Mouse (Mus musculus) CD4-positive, CD25-positive, alpha-beta regulatory T cell, adult 4 months (primary cell): Measurements from ENCODE around the gene Abca7. TPM values are rescaled to one million over a fixed set of nuclear protein-coding genes. Genes with fewer than 3 reads are reported as not detected.
"Not testable (repeated sequence)": the region's sequence is repeated elsewhere in the genome, so short reads cannot be mapped to it uniquely, and the experiment has no call there.

Experiments
- ATAC-seq: one replicate; pipeline ENCODE4 v1.8.0; 2017
- polyA plus RNA-seq, 2 experiments: library from polyadenylated mRNA; unstranded; fragments of 100-300 nt; shearing (Covaris generic); gene quantifications; one replicate each; pipeline ENCODE4 v1.2.1; 2017

Abca7 gene
- polyA plus RNA-seq, 2 experiments from 2014 or later: 11.4 to 16.4 TPM

DNA sequence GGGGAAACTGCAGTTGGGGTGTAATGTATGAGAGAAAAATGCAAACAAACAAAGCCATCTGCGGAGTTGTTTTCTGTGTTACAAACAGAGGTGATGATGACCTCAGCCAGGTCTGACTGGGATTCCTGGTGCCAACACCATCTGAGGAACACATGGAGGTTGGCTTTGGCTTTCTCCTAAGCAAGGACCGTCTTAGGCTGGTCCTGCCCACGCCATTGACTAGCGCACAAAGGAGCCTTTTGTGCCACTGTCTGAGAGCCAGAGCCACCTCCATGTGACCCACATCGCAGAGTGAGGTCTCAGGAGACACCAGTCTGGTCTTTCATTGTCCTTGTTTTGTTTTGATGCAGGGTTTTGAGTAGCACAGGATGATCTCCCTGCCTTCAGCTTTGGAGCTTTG, 52.1 kb downstream of the Abca7 start:
- ATAC-seq: no peak

DNA sequence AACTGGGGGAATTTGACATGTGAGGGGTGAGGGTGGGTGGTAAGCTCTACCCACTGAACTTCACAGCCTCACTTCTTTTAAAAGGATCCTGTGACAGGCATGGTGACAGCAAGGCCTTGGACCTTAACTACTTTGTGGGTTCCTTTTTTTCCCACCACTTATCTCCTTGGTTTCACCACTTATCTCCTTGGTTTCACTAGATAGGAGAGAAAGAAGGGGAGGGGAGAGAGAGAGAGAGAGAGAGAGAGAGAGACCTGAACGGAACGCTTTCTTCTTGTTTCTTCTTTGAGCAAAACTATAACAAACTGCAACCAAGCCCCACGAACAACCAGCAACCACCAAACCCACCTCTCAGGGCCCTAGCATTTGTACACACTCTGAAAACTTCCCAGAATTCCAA, 52.5 kb downstream of the Abca7 start:
- ATAC-seq: no peak

GRCm38 (mm10) chr10:80050244-80050643, 54.0 kb downstream of the Abca7 start:
- no peak for ATAC-seq

- no peak for ATAC-seq
Measured at GRCm38 (mm10) chr10:80050885-80051617, 54.8 kb downstream of the Abca7 start.

GRCm38 (mm10) chr10:80051618-80052373, 55.5 kb downstream of the Abca7 start:
- ATAC-seq: no peak

DNA sequence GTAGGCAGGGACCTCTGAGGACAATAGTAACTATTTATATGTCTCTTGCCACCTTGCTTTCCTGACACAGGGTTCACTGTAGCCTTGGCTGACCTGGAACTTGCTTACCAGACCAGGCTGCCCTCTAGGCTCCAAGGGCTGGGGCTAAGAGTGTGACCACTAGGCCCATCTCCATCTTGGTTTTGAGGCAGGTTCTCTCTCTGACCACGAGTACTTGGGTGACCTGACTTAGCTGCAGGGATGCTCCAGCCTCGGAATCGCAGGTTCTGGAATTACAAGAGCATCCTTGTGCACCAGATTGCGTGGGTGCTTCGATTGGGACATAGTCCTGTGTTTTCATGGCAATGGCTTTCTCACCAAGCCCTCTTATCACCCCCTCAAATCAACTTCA, 56.1 kb downstream of the Abca7 start:
- no peak for ATAC-seq

DNA sequence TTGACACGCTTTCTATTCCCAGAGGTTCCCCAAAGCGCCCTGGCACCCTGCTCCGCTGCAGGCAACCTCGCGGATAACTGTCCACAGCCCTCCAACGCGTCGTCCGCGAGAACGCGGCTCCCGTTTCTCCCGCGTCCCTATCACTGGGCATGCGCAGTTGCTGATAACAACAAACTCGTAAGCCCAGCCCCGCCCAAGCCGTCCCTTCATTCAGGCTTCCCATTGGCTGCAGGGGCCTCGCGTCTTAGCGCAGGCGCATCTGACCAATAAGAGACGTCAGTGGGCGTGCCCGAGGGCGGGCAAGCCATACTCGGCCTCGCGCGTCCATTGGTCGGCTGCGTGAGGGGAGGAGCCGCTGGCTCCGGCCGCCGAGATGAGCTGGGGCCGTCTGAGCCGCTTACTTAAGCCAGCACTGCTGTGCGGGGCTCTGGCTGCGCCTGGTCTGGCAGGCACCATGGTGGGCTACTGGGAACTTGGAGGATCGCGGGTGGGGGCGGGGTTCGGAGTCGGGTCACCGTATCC, 57.0 kb downstream of the Abca7 start:
- ATAC-seq: peak; percentile 95

- peak; percentile 42 for ATAC-seq
Measured at GRCm38 (mm10) chr10:80053831-80054815, 57.8 kb downstream of the Abca7 start.

- not testable (repeated sequence) for ATAC-seq
Measured at GRCm38 (mm10) chr10:80054911-80055310, 58.6 kb downstream of the Abca7 start.

DNA sequence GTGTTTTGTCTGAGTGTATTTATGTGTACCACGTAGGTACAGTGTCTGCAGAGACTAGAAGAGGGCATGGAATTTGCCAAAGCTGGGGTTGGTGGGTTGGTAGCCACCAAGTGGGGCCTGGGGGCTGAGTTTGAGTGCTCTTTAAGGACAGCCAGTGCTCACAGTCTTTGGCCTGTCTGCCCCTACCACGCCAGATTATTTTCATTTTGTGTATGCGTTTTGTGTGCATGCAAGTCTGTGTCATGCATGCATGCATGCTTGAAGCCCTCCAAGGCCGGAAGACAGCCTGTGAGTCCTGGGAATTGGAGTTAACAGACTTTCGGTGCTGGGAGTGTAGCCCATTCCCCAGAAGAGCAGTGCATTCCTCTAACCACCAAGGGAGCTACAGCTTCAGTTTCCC, 59.1 kb downstream of the Abca7 start:
- no peak for ATAC-seq

DNA sequence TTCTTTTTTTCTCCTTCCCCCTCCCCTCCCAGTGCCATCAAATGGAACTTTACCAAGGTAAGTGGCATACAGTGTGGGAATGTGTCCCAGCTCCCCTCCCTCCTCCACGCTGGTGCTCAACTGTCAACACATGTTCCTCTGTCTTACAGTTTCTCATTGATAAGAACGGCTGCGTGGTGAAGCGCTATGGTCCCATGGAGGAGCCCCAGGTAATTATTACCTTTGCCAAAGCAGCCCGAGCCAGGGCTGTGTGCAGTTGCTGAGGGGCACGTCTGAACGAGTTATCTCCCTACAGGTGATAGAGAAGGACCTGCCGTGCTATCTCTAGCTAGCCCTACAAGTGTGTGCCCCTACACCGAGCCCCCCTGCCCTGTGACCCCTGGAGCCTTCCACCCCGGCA, 59.6 kb downstream of the Abca7 start:
- ATAC-seq: no peak

DNA sequence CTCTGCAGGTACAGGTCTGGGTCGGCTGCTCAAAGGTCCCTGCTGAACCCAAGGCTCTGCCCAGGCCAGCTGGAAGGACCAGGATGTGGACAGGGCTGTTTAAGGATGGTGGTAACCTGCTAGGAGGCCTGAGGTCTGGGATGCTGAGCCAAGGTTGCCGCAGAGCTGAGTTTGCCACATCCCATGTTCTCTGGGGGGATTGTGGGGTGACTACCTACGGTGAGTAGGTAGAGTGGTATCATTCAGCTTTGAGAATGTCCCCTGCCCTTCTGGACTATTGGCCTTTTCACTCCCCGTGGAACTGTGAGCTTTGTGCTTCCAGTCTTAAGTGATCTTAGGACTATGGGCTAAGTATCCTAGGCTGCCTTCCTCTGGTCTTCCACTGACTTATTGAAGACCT, 60.2 kb downstream of the Abca7 start:
- no peak for ATAC-seq

DNA sequence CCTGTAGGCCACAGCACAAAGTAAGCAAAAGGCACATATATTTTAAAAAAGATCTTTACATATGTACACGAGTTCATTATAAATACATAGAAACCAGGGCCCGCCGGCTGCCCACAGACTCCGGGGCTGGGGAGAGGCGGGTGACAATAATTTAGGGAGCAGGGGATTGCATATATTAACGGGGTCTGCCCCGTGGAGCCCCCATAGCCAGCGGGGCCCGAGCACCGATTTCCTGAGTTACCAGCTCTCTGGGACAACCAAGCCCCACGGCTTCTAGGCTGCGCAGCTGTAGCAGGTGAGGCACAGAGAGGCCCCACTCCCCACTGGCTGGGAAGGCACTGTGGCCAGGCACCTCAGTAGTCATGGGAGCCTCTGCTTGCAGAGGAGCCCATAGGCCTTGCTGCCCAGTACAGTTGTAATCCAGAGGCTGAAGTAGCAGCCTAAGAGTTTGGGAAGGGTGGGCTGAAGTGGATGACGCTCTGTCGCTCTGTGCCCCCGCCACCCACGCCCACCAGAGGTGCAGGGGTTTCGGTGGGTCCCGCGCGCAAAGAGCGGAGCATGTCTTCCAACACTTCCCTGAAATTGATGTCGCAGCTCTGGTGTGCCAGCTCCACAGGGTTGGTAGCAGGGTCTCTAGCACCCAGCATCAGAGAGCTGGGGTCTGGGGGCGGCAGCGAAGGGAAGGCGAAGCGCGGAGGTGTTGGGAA, 60.8 kb downstream of the Abca7 start:
- ATAC-seq: no peak

DNA sequence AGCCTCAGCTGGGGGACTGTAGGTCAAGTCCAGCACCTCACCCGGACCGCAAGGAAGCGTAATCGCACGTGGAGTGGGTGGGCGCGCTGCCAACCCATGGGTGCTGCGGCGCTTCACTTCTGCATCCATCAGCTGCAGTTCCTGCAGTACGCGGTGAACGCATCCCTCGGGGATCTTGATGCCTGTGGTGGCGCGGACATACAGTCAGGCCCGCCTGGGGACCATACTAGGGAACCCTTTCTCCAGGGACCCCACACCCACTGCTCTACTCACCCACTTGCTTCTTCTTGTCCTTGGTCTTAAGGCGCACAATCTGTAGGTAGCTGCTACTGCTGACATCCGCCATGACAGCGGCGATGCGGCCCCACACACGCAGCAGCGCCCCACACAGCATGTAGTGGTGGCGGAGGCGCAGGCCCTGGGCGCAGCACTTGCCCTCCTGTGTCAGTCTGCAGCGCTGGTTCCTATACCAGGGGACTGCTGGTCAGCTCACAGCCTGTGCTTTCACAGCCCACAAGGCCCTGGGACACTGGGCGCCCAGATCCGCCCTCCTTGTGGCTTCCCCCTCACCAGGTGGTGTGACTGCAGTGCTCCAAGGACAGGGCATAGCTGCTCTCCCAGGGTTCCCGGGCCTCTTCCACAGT, 61.5 kb downstream of the Abca7 start:
- no peak for ATAC-seq

DNA sequence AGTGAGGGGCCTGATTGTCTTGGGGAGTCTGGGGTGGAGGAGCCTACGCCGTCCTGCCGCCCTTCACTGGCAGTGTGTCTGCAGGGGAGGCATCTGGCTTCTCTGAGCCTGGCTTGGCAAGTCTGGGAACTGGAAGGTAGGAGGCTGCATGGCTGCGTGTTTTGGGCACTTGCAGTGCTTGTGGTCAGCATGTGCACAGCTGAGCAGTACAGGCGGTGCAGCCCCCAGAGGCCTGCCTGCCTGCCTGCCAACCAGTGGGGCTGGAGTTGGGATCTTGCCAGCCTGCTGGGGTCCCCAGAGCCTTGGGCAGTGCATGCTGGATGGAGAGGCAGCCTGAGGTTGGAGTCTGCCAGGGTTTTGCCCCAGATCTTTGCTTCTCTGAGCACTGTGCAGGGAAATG, 66.8 kb downstream of the Abca7 start:
- no peak for ATAC-seq

DNA sequence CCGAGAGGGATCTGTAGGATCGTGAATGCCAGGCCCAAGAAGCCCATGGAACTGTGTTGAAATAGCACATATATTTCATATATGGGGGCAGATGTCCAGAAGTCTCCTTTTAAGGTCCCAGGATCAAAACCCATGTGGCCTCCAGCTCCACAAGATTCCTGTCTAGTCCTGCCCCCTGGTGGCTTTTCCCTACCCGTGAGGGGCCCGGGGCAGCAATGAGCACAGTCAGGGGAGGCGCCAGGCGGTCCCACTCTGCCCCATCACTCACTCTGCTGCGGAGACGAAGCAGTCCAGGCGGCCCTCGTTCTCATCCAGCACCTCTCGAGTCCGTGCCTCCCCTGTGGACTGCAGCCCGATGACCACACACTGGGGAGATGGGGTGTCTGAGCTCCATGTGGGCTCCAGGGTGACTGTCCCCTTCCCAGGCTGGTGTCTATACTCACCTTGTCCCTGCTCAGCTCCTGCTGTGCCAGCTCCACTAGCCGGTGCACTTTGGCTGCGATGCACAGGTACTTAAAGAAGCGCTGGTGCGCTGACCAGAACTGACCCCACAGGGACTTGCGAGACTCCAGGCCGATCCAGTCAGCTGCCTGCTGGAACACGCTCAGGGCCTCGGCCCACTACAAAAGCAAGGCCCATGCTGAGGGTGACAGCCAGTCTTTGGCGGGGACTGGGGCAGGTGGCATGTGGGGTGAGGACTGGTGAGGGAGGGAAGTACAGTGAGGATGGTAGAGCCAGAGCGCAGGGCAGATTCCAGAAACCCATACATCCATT, 67.8 kb downstream of the Abca7 start:
- ATAC-seq: no peak
